Mouse (Mus musculus) olfactory bulb, adult 2 months (tissue): Measurements from ENCODE around the gene Faf1. TPM values are rescaled to one million over a fixed set of nuclear protein-coding genes. Genes with fewer than 3 reads are reported as not detected.

Source experiments
- H3K27ac ChIP-seq: fragments of 200-500 bp; 2 replicates; pipeline ENCODE4 v1.5.1; 2012; ENCODE audit warnings: low read depth, low read length; ENCODE audit not compliant: insufficient read depth
- H3K4me1 ChIP-seq: fragments of 200-500 bp; 2 replicates; pipeline ENCODE4 v1.6.1; 2012; ENCODE audit warnings: low read length; ENCODE audit not compliant: control insufficient read depth, insufficient read depth
- H3K4me3 ChIP-seq: fragments of 200-500 bp; 2 replicates; pipeline ENCODE4 v1.5.1; 2012; ENCODE audit warnings: mild to moderate bottlenecking, low read depth, low read length, moderate library complexity; ENCODE audit not compliant: insufficient read depth
- CTCF ChIP-seq: fragments of 200-500 bp; IDR thresholded peaks from 2 replicates; pipeline ENCODE4 v1.5.1; 2012; ENCODE audit warnings: low read depth, mild to moderate bottlenecking, low read length, moderate library complexity; ENCODE audit not compliant: insufficient read depth
- POLR2A ChIP-seq: fragments of 200-500 bp; IDR thresholded peaks from 2 replicates; pipeline ENCODE4 v1.6.1; 2012; ENCODE audit warnings: mild to moderate bottlenecking, low read depth, low read length, moderate library complexity; ENCODE audit not compliant: insufficient read depth
- WGBS: fragments of 180-500 bp; shearing (Covaris S2); methylation state at CpG from one replicate; pipeline ENCODE4 v1.1.7; 2018; 5-methylcytosine and 5-hydroxymethylcytosine counted together
- polyA plus RNA-seq: library from polyadenylated mRNA; stranded (reverse); fragments of >200 nt; gene quantifications from 2 replicates; pipeline ENCODE4 v1.2.4, GENCODE M21; 2012; ENCODE audit warnings: low replicate concordance; ENCODE audit not compliant: missing spikeins, insufficient read depth, insufficient read length

The Faf1 gene
- polyA plus RNA-seq, 1 experiment, result not detected

DNA sequence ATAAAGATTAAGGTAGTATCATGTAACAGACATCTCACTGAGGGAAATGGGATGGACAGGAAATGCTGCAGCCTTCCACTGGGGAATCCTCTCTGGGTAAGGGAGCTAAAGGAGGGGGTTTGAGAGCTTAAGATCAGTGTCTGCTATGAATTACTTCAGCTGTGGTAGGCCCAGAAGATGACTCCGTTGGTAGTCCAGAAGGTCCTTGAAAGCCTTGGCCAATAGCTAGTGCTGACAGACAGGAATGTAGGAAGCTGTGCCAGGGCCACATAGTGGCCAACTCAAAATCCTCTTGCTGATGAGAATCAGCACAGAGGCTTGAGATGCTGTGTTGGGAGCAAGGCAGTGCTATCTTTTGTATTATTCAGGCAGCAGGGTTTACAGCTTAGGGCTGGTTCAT, 59.4 kb downstream of the Faf1 start:
- 35% methylated on average over 1 of the region's 1 CpGs for WGBS
- TF ChIP-seq CTCF, result no peak
- no peak for TF ChIP-seq POLR2A
- H3K4me3 ChIP-seq, result no peak overlapping the region
- no peaks in the 10 kb centered on the region for H3K4me1 ChIP-seq
- no peak overlapping the region for H3K27ac ChIP-seq

DNA sequence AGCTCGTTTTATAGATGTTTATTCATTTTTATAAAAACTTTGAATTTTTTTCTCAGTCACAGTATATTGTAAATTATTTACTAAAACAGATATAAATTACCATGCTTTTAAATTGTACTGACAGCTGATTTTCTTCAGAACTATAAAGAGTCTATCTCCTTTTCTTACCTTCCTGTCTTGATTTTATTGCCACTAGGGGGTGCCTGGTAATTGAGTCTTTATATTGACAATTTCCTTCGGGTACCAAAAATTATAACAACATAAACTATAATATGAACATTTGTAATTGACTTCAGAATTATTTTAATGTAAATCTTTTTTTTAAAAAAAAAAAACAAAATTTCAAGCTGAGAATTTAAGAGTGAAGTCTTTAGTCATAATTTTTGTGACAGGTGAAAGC, 67.6 kb downstream of the Faf1 start:
- Histone ChIP-seq H3K27ac (no peak overlapping the region), H3K4me3 (no peak overlapping the region), H3K4me1 (no peaks in the 10 kb centered on the region)
- WGBS, result 67% methylated on average over 2 of the region's 2 CpGs
- no peak for TF ChIP-seq POLR2A
- TF ChIP-seq CTCF, result no peak

DNA sequence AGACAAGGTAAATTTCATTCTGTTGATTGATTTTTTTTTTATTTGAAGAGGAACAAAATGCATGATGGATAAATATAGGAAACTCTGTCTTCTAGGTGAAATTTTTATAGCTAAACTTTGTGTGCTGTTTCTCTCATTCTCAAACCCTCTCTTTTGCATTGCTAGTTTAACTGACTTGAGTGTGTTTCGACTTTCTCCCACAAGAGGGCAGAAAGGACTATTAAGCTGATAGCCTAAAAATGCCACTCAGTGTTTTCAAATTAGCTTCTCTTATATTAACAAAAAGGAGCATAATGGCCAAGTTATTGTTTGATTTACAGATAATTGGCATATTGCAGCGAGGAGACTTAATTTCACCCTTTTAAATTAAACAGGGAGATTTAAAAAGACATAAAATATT, 82.6 kb downstream of the Faf1 start:
- TF ChIP-seq CTCF, result no peak
- no peak for TF ChIP-seq POLR2A
- H3K4me1 ChIP-seq, result no peaks in the 10 kb centered on the region
- H3K27ac ChIP-seq, result no peak overlapping the region
- 9% methylated on average over 2 of the region's 2 CpGs for WGBS
- H3K4me3 ChIP-seq, result no peak overlapping the region

DNA sequence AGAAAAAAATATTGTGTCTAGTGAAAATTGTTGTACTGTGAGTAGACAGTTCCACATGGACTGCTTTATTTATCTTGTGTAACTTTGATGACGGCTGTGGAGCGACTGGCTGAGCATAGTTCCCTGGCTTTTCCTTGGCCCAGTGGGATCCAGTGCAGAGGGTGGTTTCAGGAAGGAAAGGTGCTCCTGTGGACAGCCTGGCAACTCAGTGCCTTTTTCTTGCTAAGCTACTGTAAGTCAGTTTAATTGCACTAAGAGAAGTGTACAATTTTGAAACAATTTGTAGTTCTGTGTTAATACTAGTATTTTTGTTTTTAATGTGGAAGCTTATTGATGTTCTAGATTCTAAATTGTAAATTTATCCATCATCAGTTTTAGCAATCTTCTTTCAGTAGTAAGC, 83.5 kb downstream of the Faf1 start:
- Histone ChIP-seq H3K4me1 (no peaks in the 10 kb centered on the region), H3K27ac (no peak overlapping the region), H3K4me3 (no peak overlapping the region)
- TF ChIP-seq CTCF (no peak), POLR2A (no peak)
- 79% methylated on average over 2 of the region's 2 CpGs for WGBS

DNA sequence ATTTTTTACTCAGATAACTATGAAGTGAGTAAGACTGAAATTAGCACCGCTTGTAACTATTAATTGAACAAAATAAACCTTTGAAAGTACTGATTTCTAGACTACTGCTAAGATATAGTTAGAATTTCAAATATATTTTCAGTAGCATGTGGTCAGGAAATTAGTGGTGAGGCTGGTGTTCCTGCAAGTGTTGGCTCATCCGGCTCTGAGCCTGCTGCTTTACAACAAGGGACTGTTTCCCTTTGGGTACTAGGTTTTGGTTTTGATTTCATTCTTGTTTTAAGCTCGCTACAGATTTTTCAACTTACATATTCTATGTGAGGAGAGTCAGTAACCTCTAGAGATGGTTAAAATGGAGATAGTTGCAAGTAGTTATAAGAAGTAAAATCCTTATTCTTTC, 84.1 kb downstream of the Faf1 start:
- 58% methylated on average over 3 of the region's 3 CpGs for WGBS
- TF ChIP-seq CTCF (no peak), POLR2A (no peak)
- H3K4me3 ChIP-seq, result no peak overlapping the region
- no peak overlapping the region for H3K27ac ChIP-seq
- no peaks in the 10 kb centered on the region for H3K4me1 ChIP-seq

DNA sequence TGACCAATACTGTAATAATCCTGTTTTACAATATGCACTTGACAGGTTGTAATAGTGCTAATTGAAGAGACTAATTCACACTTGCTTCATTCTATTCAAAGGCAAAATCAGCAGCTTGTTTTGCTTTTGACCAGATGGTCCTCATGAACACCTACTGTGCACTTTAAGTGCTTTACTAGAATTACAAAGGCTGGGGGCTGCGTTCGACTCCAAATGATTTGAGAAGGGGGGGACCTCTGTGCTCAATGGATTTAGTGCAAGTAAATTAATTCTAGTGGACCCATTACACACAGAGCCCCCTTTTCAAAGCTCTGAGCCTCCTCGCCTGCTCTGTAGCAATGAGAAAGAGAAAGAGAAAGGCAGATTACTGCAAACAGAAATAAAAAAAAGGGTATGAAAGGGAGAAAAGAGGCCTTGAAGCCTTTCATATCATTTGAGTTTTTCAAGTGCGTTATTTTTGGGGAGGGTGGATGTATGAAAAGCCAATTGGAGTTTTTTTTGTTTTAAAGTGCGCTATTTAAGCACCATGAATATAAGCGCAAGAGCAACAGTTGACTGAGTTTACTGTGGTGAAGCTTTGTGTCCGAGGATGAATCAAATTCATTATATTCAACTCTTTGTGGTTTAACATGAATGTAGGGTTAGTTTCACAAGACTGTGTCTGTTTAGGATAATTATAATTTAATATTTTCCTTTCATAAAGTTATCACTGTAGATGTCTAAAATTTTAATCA, 86.5 kb downstream of the Faf1 start:
- no peak overlapping the region for H3K4me3 ChIP-seq
- 62% methylated on average over 7 of the region's 7 CpGs for WGBS
- H3K27ac ChIP-seq, result no peak overlapping the region
- no peaks in the 10 kb centered on the region for H3K4me1 ChIP-seq
- TF ChIP-seq CTCF (no peak), POLR2A (no peak)

DNA sequence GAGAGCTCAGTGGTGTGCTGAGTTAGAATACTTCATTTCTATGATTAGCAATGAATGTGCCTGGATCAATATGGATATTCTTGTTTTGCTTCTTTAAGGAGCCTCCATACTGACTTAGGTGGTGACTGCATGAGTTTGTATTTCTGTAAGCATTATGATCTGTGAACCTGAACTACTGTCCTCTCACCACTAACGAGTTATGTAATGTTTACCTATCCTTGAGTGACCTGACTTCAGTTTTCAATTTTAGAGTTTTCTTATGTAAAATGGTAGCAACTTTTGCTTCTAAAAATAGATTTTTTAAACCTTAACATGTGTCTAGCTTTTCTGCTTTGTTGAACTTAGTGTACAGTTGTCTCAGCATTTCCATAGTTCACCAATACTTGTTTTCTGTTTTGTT, 92.7 kb downstream of the Faf1 start:
- H3K27ac ChIP-seq, result no peak overlapping the region
- H3K4me3 ChIP-seq, result no peak overlapping the region
- no peaks in the 10 kb centered on the region for H3K4me1 ChIP-seq
- WGBS, result 89% methylated on average over 1 of the region's 1 CpGs
- no peak for TF ChIP-seq POLR2A

DNA sequence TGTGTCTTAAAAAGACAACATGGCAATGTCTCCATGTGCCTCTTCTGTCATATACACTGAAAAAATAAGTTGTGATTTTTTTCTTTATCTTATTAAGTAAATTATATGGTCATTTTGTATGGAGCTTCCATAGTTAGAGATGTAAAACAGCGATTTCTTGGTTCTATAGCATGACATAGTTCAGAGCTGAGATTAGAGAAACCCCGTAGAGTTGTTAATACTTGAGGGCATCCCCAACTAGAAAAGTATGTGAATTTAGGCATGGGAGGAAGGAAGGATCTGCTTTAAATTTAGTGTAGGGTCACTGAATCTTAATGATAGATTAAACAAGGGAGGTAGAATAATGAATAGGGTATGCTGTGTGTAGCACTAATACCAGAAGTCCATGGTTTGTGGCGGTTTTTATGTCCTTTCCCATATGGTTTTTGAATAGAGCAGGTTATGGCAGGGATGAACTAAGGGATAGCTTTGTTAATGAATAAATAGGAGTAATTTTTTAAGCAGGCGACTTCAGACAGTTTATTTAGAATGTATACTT, 106.3 kb downstream of the Faf1 start:
- TF ChIP-seq POLR2A (no peak), CTCF (no peak)
- Histone ChIP-seq H3K4me1 (no peaks in the 10 kb centered on the region), H3K4me3 (no peak overlapping the region), H3K27ac (no peak overlapping the region)
- 84% methylated on average over 4 of the region's 4 CpGs for WGBS

DNA sequence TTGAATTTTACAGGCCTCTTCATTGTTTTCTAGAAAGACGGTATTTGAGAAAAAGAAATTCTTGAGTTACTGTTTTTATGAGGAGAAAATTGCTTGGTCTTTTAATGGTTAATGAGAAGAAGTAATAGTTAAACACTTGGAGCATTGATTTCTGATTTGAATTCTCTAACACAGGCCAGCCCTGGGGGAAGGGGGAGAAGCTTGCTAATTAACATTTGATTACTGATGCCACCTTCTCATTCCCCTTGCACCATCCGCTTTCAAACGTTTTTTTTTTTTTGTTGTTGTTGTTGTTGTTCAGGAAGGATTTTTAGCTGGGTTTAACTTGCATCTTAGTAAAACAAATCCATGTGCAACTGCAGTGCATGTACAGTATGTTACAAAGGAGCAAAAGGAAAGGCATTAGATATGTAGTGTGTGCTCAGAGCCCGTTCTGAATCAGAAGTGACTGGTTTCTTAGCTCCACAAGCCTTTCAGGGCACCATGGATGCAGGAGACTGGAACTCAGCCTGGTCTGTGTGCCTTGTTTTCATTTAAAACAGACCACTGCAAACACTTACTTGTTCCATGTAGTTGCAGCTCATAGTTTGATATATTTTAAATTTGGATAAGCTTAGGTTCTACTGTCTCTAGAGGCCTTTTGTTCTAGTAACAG, 113.1 kb downstream of the Faf1 start:
- 51% methylated on average over 4 of the region's 4 CpGs for WGBS
- Histone ChIP-seq H3K4me3 (no peak overlapping the region), H3K27ac (no peak overlapping the region), H3K4me1 (no peaks in the 10 kb centered on the region)
- TF ChIP-seq CTCF (no peak), POLR2A (no peak)
